Mouse (Mus musculus) embryonic facial prominence, embryonic 12.5 days (tissue): ENCODE measurements around the gene Slc15a2. TPM values are rescaled to one million over a fixed set of nuclear protein-coding genes. Genes with fewer than 3 reads are reported as not detected.
A peak's percentile ranks its signal among the peaks of the same experiment; 100 is the strongest.

ENCODE experiments used
- ATAC-seq: fragments of 200-750 bp; cut with Nextera tagmentation; 2 replicates; pipeline ENCODE4 v1.8.0; 2017; ENCODE audit not compliant: insufficient number of reproducible peaks, insufficient read depth, low FRiP score, low TSS enrichment
- H3K27ac ChIP-seq: fragments of 300-500 bp; sonication (generic); 2 replicates; pipeline ENCODE4 v1.5.1; 2016; ENCODE audit warnings: mild to moderate bottlenecking
- H3K27me3 ChIP-seq: fragments of 300-500 bp; sonication (generic); 2 replicates; pipeline ENCODE4 v1.6.1; 2016; ENCODE audit warnings: mild to moderate bottlenecking, moderate library complexity
- H3K36me3 ChIP-seq: fragments of 300-500 bp; sonication (generic); 2 replicates; pipeline ENCODE4 v1.6.1; 2016; ENCODE audit warnings: mild to moderate bottlenecking
- H3K4me1 ChIP-seq: fragments of 300-500 bp; sonication (generic); 2 replicates; pipeline ENCODE4 v1.6.1; 2016
- H3K4me2 ChIP-seq: fragments of 300-500 bp; sonication (generic); replicated peaks from 2 replicates; pipeline ENCODE4 v1.6.1; 2016; ENCODE audit warnings: mild to moderate bottlenecking, moderate library complexity
- H3K4me3 ChIP-seq: fragments of 300-500 bp; sonication (generic); 2 replicates; pipeline ENCODE4 v1.5.1; 2016; ENCODE audit warnings: mild to moderate bottlenecking
- H3K9ac ChIP-seq: fragments of 300-500 bp; sonication (generic); 2 replicates; pipeline ENCODE4 v1.6.1; 2016; ENCODE audit warnings: mild to moderate bottlenecking, moderate library complexity
- H3K9me3 ChIP-seq: fragments of 300-500 bp; sonication (generic); 2 replicates; pipeline ENCODE4 v1.6.1; 2016; ENCODE audit warnings: mild to moderate bottlenecking, moderate library complexity
- WGBS: fragments of 180-500 bp; shearing (Covaris S2); methylation state at CpG from one replicate; pipeline ENCODE4 v1.1.7; 2016; 5-methylcytosine and 5-hydroxymethylcytosine counted together
- polyA plus RNA-seq: library from polyadenylated mRNA; unstranded; fragments of >200 nt; fragmentation: Nextera tagmentation; extraction: Ambion mirVana; gene quantifications from 2 replicates; pipeline ENCODE4 v1.2.1, GENCODE M21; 2016

Slc15a2 gene
- 4.8 and 5.0 TPM in 2 replicates for polyA plus RNA-seq

- WGBS: 66% methylated on average over 10 of the region's 10 CpGs
- no peak within 1 kb of the TSS; the same call in 1 of the 2 replicates for H3K4me2 ChIP-seq
- no peak within 1 kb of the TSS for H3K4me3 ChIP-seq
- no peaks in the 10 kb centered on the region for H3K4me1 ChIP-seq
- no peaks in the 10 kb centered on the region for H3K9me3 ChIP-seq
- no peak within 1 kb of the TSS for H3K27ac ChIP-seq
- H3K27me3 ChIP-seq: no peaks in the 10 kb centered on the region
- H3K9ac ChIP-seq: no peak within 1 kb of the TSS
- no peaks in the 10 kb centered on the region for H3K36me3 ChIP-seq
- no peak for ATAC-seq
Observed at GRCm38 (mm10) chr16:36784594-36785313, at the start of gene Slc15a2. Gene Slc15a2, minus strand, starts transcription at chr16:36784962.

GRCm38 (mm10) chr16:36828820-36829219, 44.1 kb upstream of the Slc15a2 start:
- Histone ChIP-seq H3K4me3 (peak overlapping the region; percentile 85), H3K27me3 (no peaks in the 10 kb centered on the region), H3K4me1 (peaks cover 4% of the 10 kb centered on the region; the same call in 1 of the 2 replicates), H3K36me3 (no peaks in the 10 kb centered on the region), H3K4me2 (peak overlapping the region; percentile 72), H3K9me3 (no peaks in the 10 kb centered on the region), H3K9ac (peak overlapping the region; percentile 88), H3K27ac (peak overlapping the region; percentile 75; the same call in 1 of the 2 replicates)
- 6% methylated on average over 11 of the region's 11 CpGs for WGBS
- ATAC-seq: peak; percentile 43

- ATAC-seq: peak; percentile 96
- Histone ChIP-seq H3K9me3 (no peaks in the 10 kb centered on the region), H3K27me3 (no peaks in the 10 kb centered on the region), H3K4me3 (peak within 1 kb of the TSS; percentile 85), H3K4me1 (peaks cover 4% of the 10 kb centered on the region; the same call in 1 of the 2 replicates), H3K9ac (peak within 1 kb of the TSS; percentile 88), H3K27ac (peak within 1 kb of the TSS; percentile 75), H3K4me2 (peak within 1 kb of the TSS; percentile 72), H3K36me3 (no peaks in the 10 kb centered on the region)
- WGBS: under 1% methylated on average over 63 of the region's 64 CpGs
Observed at GRCm38 (mm10) chr16:36828054-36828786, 43.5 kb upstream of the Slc15a2 start, which contains the start of gene Iqcb1. Gene Iqcb1, plus strand, starts transcription at chr16:36828385.

GRCm38 (mm10) chr16:36827611-36828053, 42.9 kb upstream of the Slc15a2 start:
- H3K4me3 ChIP-seq: peak overlapping the region; percentile 85
- peaks cover 4% of the 10 kb centered on the region; the same call in 1 of the 2 replicates for H3K4me1 ChIP-seq
- WGBS: 5% methylated on average over 11 of the region's 11 CpGs
- H3K9me3 ChIP-seq: no peaks in the 10 kb centered on the region
- H3K36me3 ChIP-seq: no peaks in the 10 kb centered on the region
- no peak; the same call in 1 of the 2 replicates for ATAC-seq
- no peak overlapping the region for H3K27ac ChIP-seq
- peak overlapping the region; percentile 88 for H3K9ac ChIP-seq
- peak overlapping the region; percentile 72 for H3K4me2 ChIP-seq
- H3K27me3 ChIP-seq: no peaks in the 10 kb centered on the region

- Histone ChIP-seq H3K27me3 (no peaks in the 10 kb centered on the region), H3K4me2 (0 out of 2 replicates have a peak overlapping the region, but pooled peaks have one; percentile 11), H3K4me1 (peaks cover 6% of the 10 kb centered on the region; the same call in 1 of the 2 replicates), H3K9me3 (no peaks in the 10 kb centered on the region), H3K9ac (no peak overlapping the region), H3K36me3 (no peaks in the 10 kb centered on the region), H3K4me3 (no peak overlapping the region), H3K27ac (no peak overlapping the region)
- ATAC-seq: 0 out of 2 replicates have a peak, but pooled peaks have one; percentile 75
- 6% methylated on average over 3 of the region's 3 CpGs for WGBS
Observed at GRCm38 (mm10) chr16:36821474-36821873, 36.7 kb upstream of the Slc15a2 start.

- Histone ChIP-seq H3K4me1 (peaks cover 6% of the 10 kb centered on the region; the same call in 1 of the 2 replicates), H3K36me3 (no peaks in the 10 kb centered on the region), H3K27ac (no peak overlapping the region), H3K9ac (no peak overlapping the region), H3K9me3 (no peaks in the 10 kb centered on the region), H3K27me3 (no peaks in the 10 kb centered on the region), H3K4me2 (no peak overlapping the region), H3K4me3 (no peak overlapping the region)
- no peak for ATAC-seq
- 76% methylated on average over 3 of the region's 3 CpGs for WGBS
Observed at GRCm38 (mm10) chr16:36820747-36821146, 36.0 kb upstream of the Slc15a2 start.

GRCm38 (mm10) chr16:36820016-36820415, 35.3 kb upstream of the Slc15a2 start:
- 51% methylated on average over 6 of the region's 6 CpGs for WGBS
- no peak overlapping the region for H3K27ac ChIP-seq
- no peak overlapping the region for H3K4me2 ChIP-seq
- no peaks in the 10 kb centered on the region for H3K36me3 ChIP-seq
- H3K27me3 ChIP-seq: no peaks in the 10 kb centered on the region
- no peaks in the 10 kb centered on the region for H3K9me3 ChIP-seq
- H3K4me3 ChIP-seq: no peak overlapping the region
- peaks cover 6% of the 10 kb centered on the region; the same call in 1 of the 2 replicates for H3K4me1 ChIP-seq
- ATAC-seq: no peak
- H3K9ac ChIP-seq: no peak overlapping the region

- no peak overlapping the region for H3K27ac ChIP-seq
- H3K4me3 ChIP-seq: no peak overlapping the region
- no peak overlapping the region for H3K4me2 ChIP-seq
- peaks cover 6% of the 10 kb centered on the region; the same call in 1 of the 2 replicates for H3K4me1 ChIP-seq
- H3K36me3 ChIP-seq: no peaks in the 10 kb centered on the region
- no peak overlapping the region for H3K9ac ChIP-seq
- no peaks in the 10 kb centered on the region for H3K9me3 ChIP-seq
- 16% methylated on average over 7 of the region's 7 CpGs for WGBS
- peak; percentile 64 for ATAC-seq
- no peaks in the 10 kb centered on the region for H3K27me3 ChIP-seq
Observed at GRCm38 (mm10) chr16:36817321-36817926, 32.7 kb upstream of the Slc15a2 start.

GRCm38 (mm10) chr16:36816916-36817315, 32.2 kb upstream of the Slc15a2 start:
- Histone ChIP-seq H3K27me3 (no peaks in the 10 kb centered on the region), H3K4me3 (no peak overlapping the region), H3K4me1 (peaks cover 6% of the 10 kb centered on the region; the same call in 1 of the 2 replicates), H3K27ac (no peak overlapping the region), H3K36me3 (no peaks in the 10 kb centered on the region), H3K9me3 (no peaks in the 10 kb centered on the region), H3K9ac (no peak overlapping the region), H3K4me2 (no peak overlapping the region)
- no peak for ATAC-seq

- no peak for ATAC-seq
Observed at GRCm38 (mm10) chr16:36813680-36814079, 28.9 kb upstream of the Slc15a2 start.

GRCm38 (mm10) chr16:36808616-36809015, 23.9 kb upstream of the Slc15a2 start:
- H3K4me2 ChIP-seq: no peak overlapping the region
- no peak for ATAC-seq
- H3K27ac ChIP-seq: no peak overlapping the region
- 83% methylated on average over 3 of the region's 3 CpGs for WGBS
- no peaks in the 10 kb centered on the region for H3K4me1 ChIP-seq
- no peaks in the 10 kb centered on the region for H3K9me3 ChIP-seq
- H3K36me3 ChIP-seq: no peaks in the 10 kb centered on the region
- H3K9ac ChIP-seq: no peak overlapping the region
- H3K27me3 ChIP-seq: no peaks in the 10 kb centered on the region
- H3K4me3 ChIP-seq: no peak overlapping the region

More at GRCm38 (mm10) chr16:36813680-36814079, 28.9 kb upstream of the Slc15a2 start:
- Histone ChIP-seq H3K9ac (no peak overlapping the region), H3K4me2 (no peak overlapping the region), H3K4me3 (no peak overlapping the region), H3K4me1 (no peaks in the 10 kb centered on the region), H3K27me3 (no peaks in the 10 kb centered on the region), H3K36me3 (no peaks in the 10 kb centered on the region), H3K27ac (no peak overlapping the region), H3K9me3 (no peaks in the 10 kb centered on the region)
- 71% methylated on average over 3 of the region's 3 CpGs for WGBS
